Mouse (Mus musculus) liver, embryonic 16.5 days (tissue): ENCODE data around the gene Psg16. TPM values are rescaled to one million over a fixed set of nuclear protein-coding genes. Genes with fewer than 3 reads are reported as not detected.
A peak's percentile ranks its signal among the peaks of the same experiment; 100 is the strongest.
"Not testable (repeated sequence)": the region's sequence is repeated elsewhere in the genome, so short reads cannot be mapped to it uniquely, and the experiment has no call there.

Experiments
- ATAC-seq: fragments of 200-750 bp; cut with Nextera tagmentation; 2 replicates; pipeline ENCODE4 v1.8.0; 2017; ENCODE audit warnings: low read depth, mild to moderate bottlenecking, moderate number of reproducible peaks, moderate library complexity
- H3K27ac ChIP-seq: fragments of 300-500 bp; sonication (generic); 2 replicates; pipeline ENCODE4 v1.5.1; 2014; ENCODE audit warnings: mild to moderate bottlenecking, low read length
- H3K27me3 ChIP-seq: fragments of 300-500 bp; sonication (generic); 2 replicates; pipeline ENCODE4 v1.6.1; 2014; ENCODE audit warnings: low read depth, low read length, mixed read lengths; ENCODE audit not compliant: control insufficient read depth, insufficient read depth
- H3K36me3 ChIP-seq: fragments of 300-500 bp; sonication (generic); 2 replicates; pipeline ENCODE4 v1.6.1; 2014; ENCODE audit warnings: mild to moderate bottlenecking; ENCODE audit not compliant: control insufficient read depth, insufficient read depth
- H3K4me1 ChIP-seq: fragments of 300-500 bp; sonication (generic); 2 replicates; pipeline ENCODE4 v1.6.1; 2014; ENCODE audit warnings: low read depth, low read length, mixed read lengths; ENCODE audit not compliant: control insufficient read depth
- H3K4me2 ChIP-seq: fragments of 300-500 bp; sonication (generic); 2 replicates; pipeline ENCODE4 v1.6.1; 2014; ENCODE audit warnings: low read depth, low read length, mixed read lengths
- H3K4me3 ChIP-seq: fragments of 300-500 bp; sonication (generic); 2 replicates; pipeline ENCODE4 v1.5.1; 2014; ENCODE audit warnings: low read depth, mild to moderate bottlenecking, low read length
- H3K9ac ChIP-seq: fragments of 300-500 bp; sonication (generic); 2 replicates; pipeline ENCODE4 v1.6.1; 2014; ENCODE audit warnings: low read depth, low read length
- H3K9me3 ChIP-seq: fragments of 300-500 bp; sonication (generic); replicated peaks from 2 replicates; pipeline ENCODE4 v1.6.1; 2016; ENCODE audit warnings: low read length; ENCODE audit not compliant: control insufficient read depth
- WGBS: fragments of 180-500 bp; shearing (Covaris S2); extraction: QIAGEN DNeasy Blood & Tissue Kit; methylation state at CpG from one replicate; pipeline ENCODE4 v1.1.7; 2014; ENCODE audit not compliant: insufficient replicate concordance; 5-methylcytosine and 5-hydroxymethylcytosine counted together
- polyA plus RNA-seq: library from polyadenylated mRNA; unstranded; fragments of >200 nt; fragmentation: Nextera tagmentation; extraction: Ambion mirVana; gene quantifications from 2 replicates; pipeline ENCODE4 v1.2.1, GENCODE M21; 2015

Psg16 gene
- polyA plus RNA-seq, 1 experiment from 2014 or later = 0.25 TPM

- peak overlapping the region; percentile 77 for H3K9ac ChIP-seq
- no peaks in the 10 kb centered on the region for H3K27me3 ChIP-seq
- peak overlapping the region; percentile 98 for H3K27ac ChIP-seq
- no peaks in the 10 kb centered on the region for H3K9me3 ChIP-seq
- peaks cover 83% of the 10 kb centered on the region for H3K4me1 ChIP-seq
- no peak for ATAC-seq
- H3K4me2 ChIP-seq = peak overlapping the region; percentile 73
- H3K4me3 ChIP-seq = peak overlapping the region; percentile 62
- peaks cover 9% of the 10 kb centered on the region for H3K36me3 ChIP-seq
- WGBS = 39% methylated on average over 3 of the region's 3 CpGs
Measured at GRCm38 (mm10) chr7:17059463-17059844, 14.4 kb upstream of the Psg16 start.

- 17% methylated on average over 9 of the region's 9 CpGs for WGBS
- Histone ChIP-seq H3K4me2 (peak overlapping the region; percentile 73), H3K27ac (peak overlapping the region; percentile 98), H3K4me1 (peaks cover 76% of the 10 kb centered on the region), H3K4me3 (peak overlapping the region; percentile 62), H3K9me3 (no peaks in the 10 kb centered on the region), H3K27me3 (no peaks in the 10 kb centered on the region), H3K9ac (peak overlapping the region; percentile 77), H3K36me3 (peaks cover 2% of the 10 kb centered on the region; the same call in 1 of the 2 replicates)
- peak; percentile 66 for ATAC-seq
Measured at GRCm38 (mm10) chr7:17060031-17060781, 13.6 kb upstream of the Psg16 start.

- H3K27ac ChIP-seq = peak overlapping the region; percentile 98
- peak overlapping the region; percentile 62 for H3K4me3 ChIP-seq
- peak overlapping the region; percentile 77 for H3K9ac ChIP-seq
- no peaks in the 10 kb centered on the region for H3K9me3 ChIP-seq
- H3K4me2 ChIP-seq = peak overlapping the region; percentile 73
- 46% methylated on average over 21 of the region's 22 CpGs for WGBS
- H3K36me3 ChIP-seq = no peaks in the 10 kb centered on the region
- no peaks in the 10 kb centered on the region for H3K27me3 ChIP-seq
- peaks cover 77% of the 10 kb centered on the region for H3K4me1 ChIP-seq
- no peak for ATAC-seq
Measured at GRCm38 (mm10) chr7:17060782-17061605, 12.8 kb upstream of the Psg16 start.

- no peaks in the 10 kb centered on the region for H3K27me3 ChIP-seq
- H3K9me3 ChIP-seq = no peaks in the 10 kb centered on the region
- H3K4me2 ChIP-seq = peak within 1 kb of the TSS; percentile 73
- H3K4me1 ChIP-seq = peaks cover 71% of the 10 kb centered on the region
- peak; percentile 12 for ATAC-seq
- H3K9ac ChIP-seq = peak within 1 kb of the TSS; percentile 77
- WGBS = 4% methylated on average over 15 of the region's 15 CpGs
- peak within 1 kb of the TSS; percentile 98 for H3K27ac ChIP-seq
- peak within 1 kb of the TSS; percentile 62 for H3K4me3 ChIP-seq
- H3K36me3 ChIP-seq = no peaks in the 10 kb centered on the region
Measured at GRCm38 (mm10) chr7:17062389-17062788, 11.5 kb upstream of the Psg16 start, which contains the start of gene Hif3a. Gene Hif3a, minus strand, starts transcription at chr7:17062427.

- Histone ChIP-seq H3K4me1 (peaks cover 68% of the 10 kb centered on the region), H3K4me3 (peak overlapping the region; percentile 62), H3K4me2 (peak overlapping the region; percentile 73), H3K36me3 (no peaks in the 10 kb centered on the region), H3K9me3 (no peaks in the 10 kb centered on the region), H3K27me3 (no peaks in the 10 kb centered on the region), H3K9ac (peak overlapping the region; percentile 48; the same call in 1 of the 2 replicates), H3K27ac (peak overlapping the region; percentile 72)
- 6% methylated on average over 11 of the region's 11 CpGs for WGBS
- ATAC-seq = peak; percentile 4
Measured at GRCm38 (mm10) chr7:17062845-17063244, 11.0 kb upstream of the Psg16 start.

GRCm38 (mm10) chr7:17065620-17066019 lies 8.2 kb upstream of the Psg16 start:
- 51% methylated on average over 9 of the region's 9 CpGs for WGBS
- no peaks in the 10 kb centered on the region for H3K9me3 ChIP-seq
- no peaks in the 10 kb centered on the region for H3K27me3 ChIP-seq
- ATAC-seq = no peak
- no peak overlapping the region for H3K9ac ChIP-seq
- no peak overlapping the region for H3K27ac ChIP-seq
- peaks cover 42% of the 10 kb centered on the region for H3K4me1 ChIP-seq
- no peaks in the 10 kb centered on the region for H3K36me3 ChIP-seq
- H3K4me3 ChIP-seq = no peak overlapping the region
- no peak overlapping the region for H3K4me2 ChIP-seq

GRCm38 (mm10) chr7:17066412-17066811 lies 7.4 kb upstream of the Psg16 start:
- H3K9ac ChIP-seq = no peak overlapping the region
- 2% methylated on average over 2 of the region's 2 CpGs for WGBS
- H3K27me3 ChIP-seq = no peaks in the 10 kb centered on the region
- peaks cover 34% of the 10 kb centered on the region for H3K4me1 ChIP-seq
- H3K4me3 ChIP-seq = no peak overlapping the region
- H3K4me2 ChIP-seq = no peak overlapping the region
- no peak overlapping the region for H3K27ac ChIP-seq
- no peaks in the 10 kb centered on the region for H3K36me3 ChIP-seq
- no peaks in the 10 kb centered on the region for H3K9me3 ChIP-seq
- no peak for ATAC-seq

GRCm38 (mm10) chr7:17067000-17067399 lies 6.8 kb upstream of the Psg16 start:
- H3K36me3 ChIP-seq = no peaks in the 10 kb centered on the region
- H3K4me2 ChIP-seq = no peak overlapping the region
- no peak for ATAC-seq
- H3K4me3 ChIP-seq = no peak overlapping the region
- H3K27me3 ChIP-seq = no peaks in the 10 kb centered on the region
- H3K9me3 ChIP-seq = no peaks in the 10 kb centered on the region
- peaks cover 28% of the 10 kb centered on the region for H3K4me1 ChIP-seq
- no peak overlapping the region for H3K27ac ChIP-seq
- no peak overlapping the region for H3K9ac ChIP-seq

- not testable (repeated sequence) for H3K27me3 ChIP-seq, ATAC-seq, H3K4me2 ChIP-seq, H3K27ac ChIP-seq, H3K9me3 ChIP-seq, H3K4me3 ChIP-seq, H3K9ac ChIP-seq, H3K36me3 ChIP-seq
- WGBS = 50% methylated on average over 5 of the region's 5 CpGs
- peaks cover 22% of the 10 kb centered on the region for H3K4me1 ChIP-seq
Measured at GRCm38 (mm10) chr7:17067651-17068050, 6.2 kb upstream of the Psg16 start.
